Mouse (Mus musculus) limb, embryonic 14.5 days (tissue): ENCODE measurements around the gene Vezf1. TPM values are rescaled to one million over a fixed set of nuclear protein-coding genes. Genes with fewer than 3 reads are reported as not detected.

Experiments used
- ATAC-seq: fragments of 200-750 bp; cut with Nextera tagmentation; 2 replicates; pipeline ENCODE4 v1.8.0; 2017; ENCODE audit warnings: low read depth, moderate number of reproducible peaks, moderate TSS enrichment; ENCODE audit not compliant: low FRiP score
- DNase-seq: peaks from one replicate; pipeline ENCODE4 v3.0.0-alpha.2; 2015; ENCODE audit warnings: low spot score
- H3K27ac ChIP-seq: fragments of 300-500 bp; sonication (generic); replicated peaks from 2 replicates; pipeline ENCODE4 v1.5.1; 2014; ENCODE audit warnings: low read depth, mild to moderate bottlenecking, low read length, moderate library complexity, mixed read lengths
- H3K27me3 ChIP-seq: fragments of 300-500 bp; sonication (generic); 2 replicates; pipeline ENCODE4 v1.6.1; 2014; ENCODE audit warnings: low read length, mixed read lengths; ENCODE audit not compliant: control insufficient read depth, insufficient read depth
- H3K36me3 ChIP-seq: fragments of 300-500 bp; sonication (generic); 2 replicates; pipeline ENCODE4 v1.6.1; 2014; ENCODE audit warnings: mild to moderate bottlenecking, low read length, moderate library complexity, mixed read lengths; ENCODE audit not compliant: control insufficient read depth, insufficient read depth
- H3K4me1 ChIP-seq: fragments of 300-500 bp; sonication (generic); 2 replicates; pipeline ENCODE4 v1.6.1; 2014; ENCODE audit warnings: antibody characterized with exemption, low read length, mixed read lengths; ENCODE audit not compliant: control insufficient read depth, insufficient read depth
- H3K4me2 ChIP-seq: fragments of 300-500 bp; sonication (generic); replicated peaks from 2 replicates; pipeline ENCODE4 v1.6.1; 2014; ENCODE audit warnings: low read depth, mild to moderate bottlenecking, low read length, moderate library complexity; ENCODE audit not compliant: severe bottlenecking
- H3K4me3 ChIP-seq: fragments of 300-500 bp; sonication (generic); replicated peaks from 2 replicates; pipeline ENCODE4 v1.5.1; 2014; ENCODE audit warnings: low read length
- H3K9ac ChIP-seq: fragments of 300-500 bp; sonication (generic); 2 replicates; pipeline ENCODE4 v1.6.1; 2014; ENCODE audit warnings: mild to moderate bottlenecking, low read depth, low read length, moderate library complexity; ENCODE audit not compliant: severe bottlenecking
- H3K9me3 ChIP-seq: fragments of 300-500 bp; sonication (generic); 2 replicates; pipeline ENCODE4 v1.6.1; 2016; ENCODE audit warnings: low read length; ENCODE audit not compliant: control insufficient read depth
- POLR2A ChIP-seq: fragments of 200-500 bp; IDR thresholded peaks from 2 replicates; pipeline ENCODE4 v1.8.0; 2012; ENCODE audit warnings: inconsistent platforms, mild to moderate bottlenecking, moderate library complexity, borderline replicate concordance; ENCODE audit not compliant: insufficient read depth, insufficient read length; ENCODE audit errors: extremely low read depth
- WGBS: fragments of 180-500 bp; shearing (Covaris S2); extraction: QIAGEN DNeasy Blood & Tissue Kit; methylation state at CpG from one replicate; pipeline ENCODE4 v1.1.7; 2014; 5-methylcytosine and 5-hydroxymethylcytosine counted together
- polyA plus RNA-seq, 2 experiments: library from polyadenylated mRNA; depleted of rRNA in 1 of 2; stranded (reverse) in 1 of 2; unstranded in 1 of 2; fragments of >200 nt; fragmentation: Nextera tagmentation in 1 of 2; extraction: Ambion mirVana in 1 of 2; gene quantifications; 2 replicates each; pipeline versions ENCODE4 v1.2.1 to v1.2.3; 2012 to 2014

The Vezf1 gene
- polyA plus RNA-seq, 2 experiments = 35.3 to 42.7 TPM

DNA sequence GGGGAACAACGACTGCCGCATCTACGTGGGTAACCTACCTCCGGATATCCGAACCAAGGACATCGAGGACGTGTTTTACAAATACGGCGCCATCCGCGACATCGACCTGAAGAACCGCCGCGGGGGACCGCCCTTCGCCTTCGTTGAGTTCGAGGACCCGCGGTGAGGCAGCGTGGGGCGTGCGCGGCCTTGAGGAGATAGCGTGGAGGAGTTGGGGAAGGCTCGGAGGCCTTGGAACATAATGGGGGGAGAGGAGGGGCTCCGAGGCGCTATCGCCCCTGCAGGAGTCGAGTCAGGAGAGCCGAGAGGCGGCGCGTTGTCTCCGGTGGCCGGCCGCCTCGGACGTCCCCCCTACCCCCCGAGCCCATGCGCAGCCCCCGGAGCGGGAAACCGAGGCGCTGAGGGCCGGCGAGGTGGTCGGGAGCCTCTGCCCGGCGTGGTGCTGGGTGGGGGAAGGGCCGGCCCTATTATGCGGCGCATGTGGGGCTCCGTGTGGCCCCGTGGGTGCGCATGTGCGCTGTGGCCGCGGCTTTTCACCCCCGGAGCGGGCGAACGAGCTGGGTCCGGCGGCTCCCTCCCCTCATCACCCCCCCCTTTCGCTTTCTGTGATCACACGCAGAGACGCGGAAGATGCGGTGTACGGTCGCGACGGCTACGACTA, 20.1 kb upstream of the Vezf1 start:
- 2% methylated on average over 49 of the region's 76 CpGs for WGBS
- Histone ChIP-seq H3K4me1 (peaks cover 23% of the 10 kb centered on the region), H3K9me3 (no peaks in the 10 kb centered on the region), H3K9ac (peak overlapping the region; percentile 100), H3K36me3 (peaks cover 35% of the 10 kb centered on the region), H3K27me3 (no peaks in the 10 kb centered on the region), H3K27ac (peak overlapping the region; percentile 99), H3K4me2 (peak overlapping the region; percentile 58), H3K4me3 (peak overlapping the region; percentile 91)
- DNase-seq (no peak), ATAC-seq (peak; percentile 47)
- TF ChIP-seq POLR2A = no peak

DNA sequence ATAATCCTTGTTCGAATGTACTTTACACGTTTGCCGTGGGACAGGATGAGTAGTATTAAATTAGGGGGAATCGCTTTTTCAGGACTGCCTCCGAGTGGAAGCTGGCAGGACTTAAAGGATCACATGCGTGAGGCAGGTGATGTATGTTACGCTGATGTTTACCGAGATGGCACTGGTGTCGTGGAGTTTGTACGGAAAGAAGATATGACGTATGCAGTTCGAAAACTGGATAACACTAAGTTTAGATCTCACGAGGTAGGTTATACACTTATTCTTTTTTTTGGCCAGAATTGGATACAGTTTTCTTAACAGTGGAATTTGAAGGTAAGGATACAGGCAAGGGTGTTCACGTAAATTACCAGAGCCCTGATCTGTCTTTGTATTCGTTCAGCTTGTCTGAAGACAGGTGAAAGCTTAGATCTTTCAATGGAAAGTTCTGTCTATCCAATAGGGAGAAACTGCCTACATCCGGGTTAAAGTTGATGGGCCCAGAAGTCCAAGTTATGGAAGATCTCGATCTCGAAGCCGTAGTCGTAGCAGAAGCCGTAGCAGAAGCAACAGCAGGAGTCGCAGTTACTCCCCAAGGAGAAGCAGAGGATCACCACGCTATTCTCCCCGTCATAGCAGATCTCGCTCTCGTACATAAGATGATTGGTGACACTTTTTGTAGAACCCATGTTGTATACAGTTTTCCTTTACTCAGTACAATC, 19.0 kb upstream of the Vezf1 start:
- no peak overlapping the region for H3K27ac ChIP-seq
- DNase-seq (no peak), ATAC-seq (no peak)
- peaks cover 23% of the 10 kb centered on the region for H3K4me1 ChIP-seq
- peak overlapping the region; percentile 100 for H3K9ac ChIP-seq
- TF ChIP-seq POLR2A = no peak
- H3K27me3 ChIP-seq = no peaks in the 10 kb centered on the region
- H3K9me3 ChIP-seq = no peaks in the 10 kb centered on the region
- H3K36me3 ChIP-seq = peaks cover 39% of the 10 kb centered on the region
- peak overlapping the region; percentile 91 for H3K4me3 ChIP-seq
- peak overlapping the region; percentile 58 for H3K4me2 ChIP-seq
- WGBS = 22% methylated on average over 26 of the region's 26 CpGs

GRCm38 (mm10) chr11:88049732-88050131, 18.3 kb upstream of the Vezf1 start:
- H3K4me3 ChIP-seq = peak overlapping the region; percentile 91
- no peaks in the 10 kb centered on the region for H3K9me3 ChIP-seq
- H3K27me3 ChIP-seq = no peaks in the 10 kb centered on the region
- H3K27ac ChIP-seq = no peak overlapping the region
- peak overlapping the region; percentile 58 for H3K4me2 ChIP-seq
- ATAC-seq = no peak
- H3K36me3 ChIP-seq = peaks cover 39% of the 10 kb centered on the region
- H3K9ac ChIP-seq = peak overlapping the region; percentile 100; the same call in 1 of the 2 replicates
- TF ChIP-seq POLR2A = no peak
- DNase-seq = no peak
- peaks cover 23% of the 10 kb centered on the region for H3K4me1 ChIP-seq

DNA sequence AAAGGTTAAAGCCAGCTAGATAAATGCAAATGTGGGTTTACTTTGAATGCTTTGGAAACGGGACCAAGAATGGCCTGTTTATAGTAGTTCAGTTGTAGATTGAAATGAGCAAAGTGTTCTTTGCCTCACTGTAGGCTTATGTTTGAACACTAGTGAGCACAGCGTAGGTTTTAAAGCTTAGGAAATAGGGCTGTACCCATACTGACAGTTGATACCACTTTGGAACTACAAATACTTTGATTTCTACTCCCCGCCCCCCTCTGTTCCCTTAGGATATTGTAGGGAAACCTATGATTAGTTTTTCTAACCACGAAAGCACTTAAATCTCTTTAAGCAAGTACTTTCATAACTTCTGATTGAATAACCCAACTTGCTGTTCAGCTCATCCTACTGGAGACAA, 15.4 kb upstream of the Vezf1 start:
- Histone ChIP-seq H3K36me3 (peaks cover 45% of the 10 kb centered on the region), H3K4me1 (peaks cover 17% of the 10 kb centered on the region), H3K4me3 (no peak overlapping the region), H3K4me2 (no peak overlapping the region), H3K27me3 (no peaks in the 10 kb centered on the region), H3K27ac (no peak overlapping the region), H3K9ac (no peak overlapping the region), H3K9me3 (no peaks in the 10 kb centered on the region)
- no peak for DNase-seq
- ATAC-seq = no peak
- 81% methylated on average over 4 of the region's 4 CpGs for WGBS
- TF ChIP-seq POLR2A = no peak

GRCm38 (mm10) chr11:88053821-88054220, 14.3 kb upstream of the Vezf1 start:
- peaks cover 17% of the 10 kb centered on the region for H3K4me1 ChIP-seq
- no peak for TF ChIP-seq POLR2A
- 49% methylated on average over 3 of the region's 3 CpGs for WGBS
- peaks cover 43% of the 10 kb centered on the region for H3K36me3 ChIP-seq
- H3K9ac ChIP-seq = no peak overlapping the region
- DNase-seq (no peak), ATAC-seq (no peak)
- H3K4me3 ChIP-seq = no peak overlapping the region
- H3K27me3 ChIP-seq = no peaks in the 10 kb centered on the region
- no peak overlapping the region for H3K4me2 ChIP-seq
- H3K27ac ChIP-seq = no peak overlapping the region
- no peaks in the 10 kb centered on the region for H3K9me3 ChIP-seq
